Mouse (Mus musculus) colon, adult 2 months (tissue): ENCODE results near the gene Gm49354. TPM values are rescaled to one million over a fixed set of nuclear protein-coding genes. Genes with fewer than 3 reads are reported as not detected.

ENCODE experiments used
- polyA plus RNA-seq: library from polyadenylated mRNA; depleted of rRNA; stranded (reverse); fragments of >200 nt; gene quantifications from 2 replicates; pipeline ENCODE4 v1.2.3, GENCODE M21; 2012; rRNA removed

Gene Gm49354
- not detected in 2 replicates for polyA plus RNA-seq

DNA sequence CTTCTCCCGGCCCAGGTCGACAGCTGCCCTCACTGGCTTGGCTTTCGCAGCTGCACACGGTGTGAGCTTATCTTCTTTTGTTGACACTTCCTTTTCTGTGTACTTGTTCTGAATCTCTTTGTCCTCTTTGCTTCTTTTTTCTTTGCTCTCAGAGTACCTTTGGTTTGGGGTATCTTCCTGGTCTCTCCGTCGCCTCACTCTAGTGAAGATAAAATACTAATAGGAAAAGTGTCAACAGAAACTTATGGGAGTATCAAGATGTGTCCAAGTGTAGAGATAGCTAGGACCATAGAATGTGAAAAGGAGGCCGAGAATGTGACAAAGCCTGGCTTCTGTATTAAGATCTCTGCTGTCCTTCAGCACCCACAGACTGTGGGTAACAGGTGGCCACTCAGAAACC is at the start of gene Gm49354:
Gene Gm49354, minus strand, starts transcription at position 101 of the 400 bp plus-strand sequence.

DNA sequence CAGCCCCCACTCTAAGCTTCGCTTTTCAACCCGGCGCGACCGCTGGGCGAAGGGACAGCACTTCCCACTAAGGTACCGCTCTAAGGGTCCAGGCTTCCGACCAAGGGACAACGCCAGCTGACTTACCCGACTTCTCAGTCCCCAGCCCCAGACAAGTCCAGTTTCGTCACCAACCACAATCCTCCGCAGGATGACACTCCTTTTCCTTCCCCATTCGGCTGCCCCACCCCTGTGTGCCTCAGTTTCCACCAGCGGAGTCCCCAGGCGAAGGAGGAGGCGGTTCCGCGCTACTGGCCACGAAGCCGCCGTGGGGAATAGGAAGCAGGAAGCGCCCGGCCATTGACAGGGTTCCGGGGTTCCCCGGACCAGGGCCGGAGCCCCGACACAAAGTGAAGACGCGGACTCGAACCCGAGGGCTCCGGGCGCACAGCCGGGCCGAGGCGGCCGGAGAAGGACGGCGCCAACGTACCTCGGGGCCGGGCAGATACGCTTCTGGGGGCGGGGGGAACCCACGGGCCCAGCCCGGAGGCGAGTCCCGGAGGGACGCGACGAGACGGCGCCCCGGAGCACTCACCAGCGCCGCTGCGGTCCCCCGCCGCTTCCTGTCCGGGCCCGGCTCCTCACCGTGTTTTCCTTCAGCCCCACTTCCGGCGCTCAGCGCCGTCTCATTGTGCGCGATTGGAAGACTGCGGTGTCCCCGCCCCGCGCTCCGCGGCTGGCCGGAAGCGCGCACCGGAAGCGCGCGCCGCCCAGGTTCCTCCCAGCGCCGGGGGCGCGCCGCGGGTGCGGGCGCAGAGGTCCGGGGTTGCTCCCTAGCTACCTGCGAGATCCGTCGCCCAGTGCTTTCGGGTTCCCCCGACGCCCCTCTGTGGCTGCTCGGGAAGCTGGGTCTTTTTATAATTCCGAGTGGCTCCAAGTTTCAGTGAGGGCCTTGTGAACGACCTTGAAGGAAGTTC is 40.7 kb upstream of the Gm49354 start, which contains the start of gene Tut7:
Gene Tut7, minus strand, starts transcription at position 641 of the 956 bp plus-strand sequence.

DNA sequence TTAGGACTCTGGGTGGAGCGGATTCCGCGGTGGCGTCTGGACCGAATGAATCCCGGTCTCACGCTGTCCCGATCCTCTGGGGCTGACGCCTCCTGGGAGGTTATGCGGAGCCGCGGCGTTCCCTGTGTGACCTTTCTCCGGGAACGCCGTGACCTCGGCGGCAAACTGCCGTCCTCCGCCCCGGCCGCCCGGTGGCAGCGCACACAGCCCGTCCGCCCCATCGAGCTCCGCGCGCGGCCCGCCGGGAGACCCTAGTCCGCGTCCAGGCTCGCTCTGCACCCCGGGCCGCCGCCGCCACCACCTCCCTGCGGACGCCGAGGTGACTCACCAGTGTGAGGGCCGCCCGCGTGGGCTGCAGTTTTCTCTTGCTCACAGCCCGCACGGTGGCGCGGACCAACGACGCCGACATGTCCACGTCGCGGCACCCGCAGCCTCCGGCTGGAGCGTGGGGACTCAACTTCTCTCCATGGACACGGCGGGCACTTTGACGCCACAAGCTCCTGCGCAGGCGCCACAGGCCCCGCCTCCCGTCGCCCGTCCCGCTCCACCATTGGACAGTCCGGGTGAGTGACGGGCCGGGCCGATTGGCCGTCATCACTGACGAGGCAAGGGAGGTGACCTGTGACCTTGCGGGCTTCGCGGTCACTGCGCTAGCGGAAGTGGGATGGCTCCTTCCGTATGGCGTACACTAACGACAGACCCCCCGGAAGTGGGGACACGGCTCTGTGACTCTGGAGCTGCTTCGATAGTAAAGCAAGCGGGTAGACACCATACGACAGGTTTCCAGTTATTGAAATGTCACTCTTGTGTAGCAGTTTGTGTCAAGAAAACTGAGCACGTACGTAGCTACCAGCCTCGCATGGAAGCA is 12.5 kb downstream of the Gm49354 start, which contains the start of gene Isca1:
Gene Isca1, minus strand, starts transcription at position 515 of the 868 bp plus-strand sequence.

DNA sequence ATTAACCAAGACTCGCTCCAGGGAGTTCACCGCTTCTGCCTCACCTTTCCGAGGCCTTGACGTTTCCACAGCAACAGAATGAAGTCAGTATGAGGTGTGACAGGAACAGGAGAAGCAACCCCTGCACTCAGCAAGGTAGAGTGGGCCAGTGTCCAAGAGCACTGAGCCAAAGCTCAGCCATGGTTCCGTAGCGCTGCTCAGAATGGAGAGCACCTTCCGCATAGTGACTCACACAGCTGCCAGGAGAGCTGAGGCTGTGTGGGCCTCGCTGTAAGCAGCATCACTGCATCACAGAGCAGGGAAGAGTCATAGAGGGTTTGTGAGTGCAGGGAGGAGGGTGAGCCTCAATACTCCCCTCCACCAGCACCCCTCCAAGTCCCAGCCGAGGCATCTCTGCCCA is 35.3 kb downstream of the Gm49354 start, which contains the start of gene 1700014D04Rik:
Gene 1700014D04Rik, minus strand, starts transcription at position 42 of the 400 bp plus-strand sequence.

GRCm38 (mm10) chr13:59731652-59732051 is 50.4 kb downstream of the Gm49354 start, which contains the start of gene Spata31d1d:
Gene Spata31d1d, minus strand, starts transcription at chr13:59731752.

DNA sequence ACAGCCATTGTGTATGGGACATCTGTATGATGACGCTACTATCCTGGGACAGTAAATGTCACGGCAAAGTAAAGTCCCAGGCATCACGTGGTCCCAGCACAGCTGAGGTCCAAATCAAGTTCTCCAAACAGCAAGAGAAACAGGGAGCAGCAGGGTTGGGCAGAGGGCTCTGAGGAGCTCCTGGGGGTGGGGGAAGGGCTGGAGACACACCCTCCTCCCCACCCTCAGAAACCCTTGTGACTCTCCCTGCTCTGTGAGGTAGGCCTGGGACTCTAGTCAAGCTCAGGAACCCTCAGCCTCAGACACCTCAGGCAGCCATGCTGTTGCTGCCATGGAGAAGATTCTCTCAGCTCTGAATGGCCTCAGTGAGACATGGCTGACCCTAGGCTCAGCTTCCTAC is 70.1 kb downstream of the Gm49354 start, which contains the start of gene Spata31d1b:
Gene Spata31d1b, plus strand, starts transcription at position 301 of the 400 bp plus-strand sequence.

DNA sequence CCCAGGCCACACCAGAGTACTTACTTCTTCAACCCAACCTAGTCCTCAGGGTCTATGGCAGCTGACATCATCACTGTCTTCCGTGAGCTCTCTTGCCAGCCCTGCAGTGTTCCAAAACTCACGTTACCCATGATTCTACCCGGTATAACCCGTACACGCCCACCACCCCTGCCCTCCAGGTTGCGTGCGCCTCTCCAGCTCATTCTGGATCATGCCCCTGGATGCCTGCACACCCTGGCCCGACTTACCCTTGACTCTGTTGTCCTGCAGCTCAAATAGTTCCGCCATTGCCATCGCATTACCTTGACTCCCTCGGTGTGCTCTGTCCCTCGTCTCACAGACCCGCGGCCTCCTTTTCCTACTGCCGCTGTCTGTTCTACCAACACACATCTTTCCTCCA is 71.8 kb downstream of the Gm49354 start, which contains the start of gene Spata31d1a:
Gene Spata31d1a, minus strand, starts transcription at position 101 of the 400 bp plus-strand sequence.

Other genes starting within 250 kb of the Gm49354 start
- 2.1 and 2.6 TPM in 2 replicates for gene Agtpbp1, start 197.0 kb downstream of the Gm49354 start, polyA plus RNA-seq
- 28.1 and 32.8 TPM in 2 replicates for gene Naa35, start 197.0 kb downstream of the Gm49354 start, polyA plus RNA-seq
- 129 and 147 TPM in 2 replicates for gene Golm1, start 106.4 kb downstream of the Gm49354 start, polyA plus RNA-seq
- not detected in 2 replicates for gene 4921517D22Rik, start 88.1 kb downstream of the Gm49354 start, polyA plus RNA-seq
- gene Spata31d1a, start 71.9 kb downstream of the Gm49354 start, polyA plus RNA-seq = not detected in 2 replicates
- not detected in 2 replicates for gene Spata31d1b, start 70.0 kb downstream of the Gm49354 start, polyA plus RNA-seq
- not detected in 2 replicates for gene Spata31d1d, start 50.5 kb downstream of the Gm49354 start, polyA plus RNA-seq
- gene 1700014D04Rik, start 35.5 kb downstream of the Gm49354 start, polyA plus RNA-seq = not detected in 2 replicates
- gene Isca1, start 12.4 kb downstream of the Gm49354 start, polyA plus RNA-seq = 50.1 and 59.4 TPM in 2 replicates
- gene Tut7, start 40.9 kb upstream of the Gm49354 start, polyA plus RNA-seq = 19.0 and 20.4 TPM in 2 replicates